Mouse (Mus musculus): ENCODE data around the gene Serf1. TPM values are rescaled to one million over a fixed set of nuclear protein-coding genes. Genes with fewer than 3 reads are reported as not detected.

The Serf1 gene
- polyA plus RNA-seq, 1 experiment, result 30.0 TPM

DNA sequence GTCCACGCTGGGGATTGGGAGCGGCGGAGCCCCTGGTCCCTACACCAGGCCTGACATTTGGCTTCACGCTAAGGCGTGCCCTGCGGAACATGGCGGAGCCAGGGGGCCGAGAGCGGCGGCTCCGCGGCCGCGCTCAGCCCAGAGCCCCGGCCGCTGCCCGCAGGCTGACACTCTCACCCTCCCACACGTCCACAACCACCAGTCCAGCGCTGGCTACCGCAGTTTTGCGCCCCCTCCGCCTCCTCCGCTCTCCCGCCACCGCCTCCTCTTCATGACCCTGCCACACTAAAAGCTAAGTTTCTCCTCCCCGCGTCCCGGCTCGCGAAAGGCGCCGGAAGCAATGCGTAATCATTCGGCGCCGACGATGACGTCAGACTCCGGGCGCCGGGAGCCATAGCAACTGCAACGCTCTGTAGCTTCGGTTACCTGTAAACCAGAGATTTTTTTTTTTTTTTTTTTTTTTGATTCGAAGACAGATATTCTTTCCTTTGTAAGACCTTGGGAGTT is 4.0 kb upstream of the Serf1 start, which contains the start of gene Bdp1:
TSS of gene Bdp1 (minus strand) at position 323 of the 507 bp plus-strand sequence.
- Histone ChIP-seq H3K36me3 (ENCODE audit: control insufficient read depth, insufficient read depth) (peaks cover 14% of the 10 kb centered on the region), H3ac (ENCODE audit: control insufficient read depth, insufficient read length, low read depth) (peak within 1 kb of the TSS; percentile 100), H3K27me3 (ENCODE audit: control insufficient read depth, insufficient read depth, insufficient read length) (no peaks in the 10 kb centered on the region), H3K79me2 (ENCODE audit: control insufficient read depth, insufficient read depth) (peaks cover 53% of the 10 kb centered on the region), H3K79me3 (ENCODE audit: low read depth) (peaks cover 46% of the 10 kb centered on the region), H3K4me3 (ENCODE audit: insufficient read depth, poor library complexity, severe bottlenecking) (peak within 1 kb of the TSS; percentile 92)
- no peak for TF ChIP-seq USF1 (IDR thresholded peaks at IDR 0.05; ENCODE audit: low read depth)
- TF ChIP-seq FOSL1 (IDR thresholded peaks at IDR 0.05; ENCODE audit: insufficient read depth, low read length, poor library complexity, severe bottlenecking), result no peak
- TF ChIP-seq MYOD1 (IDR thresholded peaks at IDR 0.05; ENCODE audit: control insufficient read depth, insufficient read length, low read depth), result no peak
- no peak for TF ChIP-seq CEBPB (IDR thresholded peaks at IDR 0.05; ENCODE audit: low read depth)

DNA sequence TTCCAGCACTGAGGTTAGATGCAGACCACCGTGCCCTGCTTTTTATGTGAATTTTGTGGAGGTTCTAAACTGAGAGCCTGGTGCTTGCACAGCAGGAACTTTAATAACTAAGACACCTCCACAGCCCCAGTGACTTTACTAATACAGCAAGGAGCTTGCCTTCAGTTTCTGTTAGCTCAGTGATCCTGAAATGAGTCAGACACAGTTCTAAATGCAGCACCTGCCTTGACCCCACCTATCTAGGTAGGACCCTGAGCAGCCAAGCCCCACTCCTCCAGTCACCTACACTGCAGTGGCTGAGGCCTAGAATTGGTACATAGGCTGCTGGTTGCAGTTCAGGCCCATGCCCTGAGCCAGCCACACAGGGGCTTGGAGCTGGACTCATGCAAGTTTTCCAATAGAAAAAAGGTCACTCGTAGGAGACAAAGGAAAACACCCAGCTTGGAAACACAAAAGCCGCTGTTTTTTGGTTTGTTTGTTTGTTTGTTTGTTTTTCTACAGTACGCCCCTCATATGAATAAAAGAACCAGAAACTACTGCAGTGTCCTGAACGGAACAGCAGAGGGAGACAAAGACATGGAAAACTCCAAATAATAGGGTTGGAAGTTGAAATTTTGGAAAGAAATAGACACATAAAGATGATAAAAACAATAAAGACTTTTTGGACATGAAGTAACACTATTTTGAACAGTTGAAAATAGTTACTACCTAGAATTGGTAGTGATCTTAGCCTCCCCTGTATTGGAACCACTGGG is 4.6 kb downstream of the Serf1 start:
- H3K36me3 ChIP-seq (ENCODE audit: control insufficient read depth, insufficient read depth), result no peaks in the 10 kb centered on the region
- H3K79me3 ChIP-seq (ENCODE audit: low read depth), result no peaks in the 10 kb centered on the region
- no peak overlapping the region for H3ac ChIP-seq (ENCODE audit: control insufficient read depth, insufficient read length, low read depth)
- H3K4me3 ChIP-seq (ENCODE audit: insufficient read depth, poor library complexity, severe bottlenecking), result no peak overlapping the region
- no peaks in the 10 kb centered on the region for H3K79me2 ChIP-seq (ENCODE audit: control insufficient read depth, insufficient read depth)
- no peak for TF ChIP-seq FOSL1 (IDR thresholded peaks at IDR 0.05; ENCODE audit: insufficient read depth, low read length, poor library complexity, severe bottlenecking)
- TF ChIP-seq USF1 (IDR thresholded peaks at IDR 0.05; ENCODE audit: low read depth), result no peak
- TF ChIP-seq MYOD1 (IDR thresholded peaks at IDR 0.05; ENCODE audit: control insufficient read depth, insufficient read length, low read depth), result no peak
- no peak for TF ChIP-seq CEBPB (IDR thresholded peaks at IDR 0.05; ENCODE audit: low read depth)
- no peak for TF ChIP-seq MYOG (IDR thresholded peaks at IDR 0.05; ENCODE audit: control insufficient read depth, extremely low read depth, insufficient read length)
- no peak for TF ChIP-seq MAX (IDR thresholded peaks at IDR 0.05)
- no peak for TF ChIP-seq CTCF (IDR thresholded peaks at IDR 0.05; ENCODE audit: control insufficient read depth, insufficient read depth, insufficient read length)
- H3K27me3 ChIP-seq (ENCODE audit: control insufficient read depth, insufficient read depth, insufficient read length), result no peaks in the 10 kb centered on the region

DNA sequence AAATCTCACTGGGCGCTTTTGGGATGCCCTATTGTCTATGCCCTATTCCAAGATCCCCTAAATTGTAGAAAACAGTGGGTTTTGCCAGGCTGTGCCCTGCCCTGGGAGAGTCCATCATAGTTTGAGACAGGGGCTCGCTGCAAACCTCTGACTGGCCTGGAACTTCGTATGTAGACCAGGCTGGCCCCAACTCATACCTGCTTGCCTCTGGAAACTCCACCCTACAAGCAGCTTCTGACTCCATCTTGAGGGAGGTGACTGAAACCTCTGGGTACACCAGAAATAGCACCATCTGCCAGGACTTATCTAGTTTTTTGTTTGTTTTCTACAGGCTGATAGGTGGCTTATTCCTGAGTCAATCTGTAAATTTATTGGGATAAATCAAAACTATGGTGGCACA is 16.2 kb downstream of the Serf1 start:
- Histone ChIP-seq H3K79me2 (ENCODE audit: control insufficient read depth, insufficient read depth) (peaks cover 22% of the 10 kb centered on the region), H3K4me3 (ENCODE audit: insufficient read depth, poor library complexity, severe bottlenecking) (peak overlapping the region; percentile 86), H3K79me3 (ENCODE audit: low read depth) (peaks cover 16% of the 10 kb centered on the region), H3K36me3 (ENCODE audit: control insufficient read depth, insufficient read depth) (peaks cover 25% of the 10 kb centered on the region), H3ac (ENCODE audit: control insufficient read depth, insufficient read length, low read depth) (no peak overlapping the region), H3K27me3 (ENCODE audit: control insufficient read depth, insufficient read depth, insufficient read length) (no peaks in the 10 kb centered on the region)
- TF ChIP-seq MYOD1 (IDR thresholded peaks at IDR 0.05; ENCODE audit: control insufficient read depth, insufficient read length, low read depth), result no peak
- no peak for TF ChIP-seq FOSL1 (IDR thresholded peaks at IDR 0.05; ENCODE audit: insufficient read depth, low read length, poor library complexity, severe bottlenecking)
- TF ChIP-seq CEBPB (IDR thresholded peaks at IDR 0.05; ENCODE audit: low read depth), result no peak
- no peak for TF ChIP-seq USF1 (IDR thresholded peaks at IDR 0.05; ENCODE audit: low read depth)
- no peak for TF ChIP-seq CTCF (IDR thresholded peaks at IDR 0.05; ENCODE audit: control insufficient read depth, insufficient read depth, insufficient read length)
- TF ChIP-seq MAX (IDR thresholded peaks at IDR 0.05), result no peak
- no peak for TF ChIP-seq MYOG (IDR thresholded peaks at IDR 0.05; ENCODE audit: control insufficient read depth, extremely low read depth, insufficient read length)

DNA sequence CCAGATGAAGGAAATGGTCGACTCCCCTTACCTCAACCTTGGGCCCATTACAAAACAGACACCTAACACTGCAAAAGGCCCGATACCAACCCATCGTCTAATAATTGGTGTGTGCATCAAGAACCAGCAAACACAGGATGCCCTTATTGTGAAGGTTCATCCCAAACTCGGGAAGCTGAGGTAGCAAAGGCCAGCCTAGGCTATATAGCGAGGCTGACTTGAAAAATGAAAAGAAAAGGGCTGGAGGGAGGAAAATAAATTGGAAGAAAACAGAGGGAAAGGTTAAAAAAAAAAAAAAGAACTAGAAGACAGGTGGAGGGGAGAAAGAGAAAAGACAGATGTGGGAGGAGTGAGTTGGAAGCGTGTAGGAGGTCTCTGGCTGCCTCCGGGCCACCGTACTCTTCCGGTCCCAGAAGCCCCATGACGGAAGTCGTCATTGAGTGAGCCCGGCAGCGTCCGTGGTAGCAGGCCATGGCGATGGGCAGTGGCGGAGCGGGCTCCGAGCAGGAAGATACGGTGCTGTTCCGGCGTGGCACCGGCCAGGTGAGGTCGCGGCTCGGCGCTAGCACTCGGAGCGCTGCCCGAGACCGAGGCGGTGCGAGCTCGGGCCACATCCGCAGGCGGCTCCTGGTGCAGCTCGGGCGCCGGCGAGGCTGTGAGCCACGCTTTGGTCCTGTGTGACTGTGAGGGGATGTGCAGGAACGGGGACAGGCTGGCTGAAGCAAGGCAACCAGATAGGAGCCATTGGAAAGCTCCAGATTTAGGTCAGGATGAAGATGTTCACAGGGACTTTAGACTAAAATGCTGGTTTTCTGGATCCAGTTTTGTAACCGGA is 16.8 kb downstream of the Serf1 start, which contains the start of gene Smn1:
TSS of gene Smn1 (plus strand) at position 430 of the 835 bp plus-strand sequence.
- H3K27me3 ChIP-seq (ENCODE audit: control insufficient read depth, insufficient read depth, insufficient read length), result no peaks in the 10 kb centered on the region
- H3K79me2 ChIP-seq (ENCODE audit: control insufficient read depth, insufficient read depth), result peaks cover 22% of the 10 kb centered on the region
- peak within 1 kb of the TSS; percentile 86 for H3K4me3 ChIP-seq (ENCODE audit: insufficient read depth, poor library complexity, severe bottlenecking)
- peaks cover 25% of the 10 kb centered on the region for H3K36me3 ChIP-seq (ENCODE audit: control insufficient read depth, insufficient read depth)
- peak within 1 kb of the TSS; percentile 86 for H3ac ChIP-seq (ENCODE audit: control insufficient read depth, insufficient read length, low read depth)
- H3K79me3 ChIP-seq (ENCODE audit: low read depth), result peaks cover 16% of the 10 kb centered on the region
- TF ChIP-seq MAX (IDR thresholded peaks at IDR 0.05) (peak; percentile 57), CTCF (IDR thresholded peaks at IDR 0.05; ENCODE audit: control insufficient read depth, insufficient read depth, insufficient read length) (no peak), MYOD1 (IDR thresholded peaks at IDR 0.05; ENCODE audit: control insufficient read depth, insufficient read length, low read depth) (no peak), USF1 (IDR thresholded peaks at IDR 0.05; ENCODE audit: low read depth) (no peak), CEBPB (IDR thresholded peaks at IDR 0.05; ENCODE audit: low read depth) (no peak), FOSL1 (IDR thresholded peaks at IDR 0.05; ENCODE audit: insufficient read depth, low read length, poor library complexity, severe bottlenecking) (no peak)

DNA sequence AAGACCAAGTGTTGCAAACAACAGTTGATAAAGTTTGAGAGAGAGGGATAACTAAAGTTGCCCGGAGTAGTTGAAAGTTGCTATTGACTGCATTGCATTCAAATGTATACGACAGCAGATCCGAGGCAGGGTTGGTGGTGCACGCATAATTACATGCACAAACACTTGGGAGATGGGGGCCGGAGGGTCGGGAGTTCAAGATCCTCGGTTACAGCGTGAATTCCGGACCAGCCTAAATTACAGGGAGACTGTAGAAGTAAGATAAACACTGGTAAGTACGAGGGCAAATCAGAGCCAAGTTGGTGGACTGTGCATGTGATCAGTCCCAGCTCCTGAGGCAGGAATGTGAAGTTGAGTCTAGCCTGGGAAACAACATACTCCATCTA is 17.4 kb downstream of the Serf1 start:
- peak overlapping the region; percentile 86 for H3K4me3 ChIP-seq (ENCODE audit: insufficient read depth, poor library complexity, severe bottlenecking)
- H3ac ChIP-seq (ENCODE audit: control insufficient read depth, insufficient read length, low read depth), result peak overlapping the region; percentile 86
- H3K36me3 ChIP-seq (ENCODE audit: control insufficient read depth, insufficient read depth), result peaks cover 25% of the 10 kb centered on the region
- no peak for TF ChIP-seq MAX (IDR thresholded peaks at IDR 0.05)
- no peak for TF ChIP-seq CTCF (IDR thresholded peaks at IDR 0.05; ENCODE audit: control insufficient read depth, insufficient read depth, insufficient read length)
- no peak for TF ChIP-seq USF1 (IDR thresholded peaks at IDR 0.05; ENCODE audit: low read depth)
- TF ChIP-seq MYOD1 (IDR thresholded peaks at IDR 0.05; ENCODE audit: control insufficient read depth, insufficient read length, low read depth), result no peak
- no peak for TF ChIP-seq MYOG (IDR thresholded peaks at IDR 0.05; ENCODE audit: control insufficient read depth, extremely low read depth, insufficient read length)
- TF ChIP-seq FOSL1 (IDR thresholded peaks at IDR 0.05; ENCODE audit: insufficient read depth, low read length, poor library complexity, severe bottlenecking), result no peak
- no peak for TF ChIP-seq CEBPB (IDR thresholded peaks at IDR 0.05; ENCODE audit: low read depth)
- peaks cover 22% of the 10 kb centered on the region for H3K79me2 ChIP-seq (ENCODE audit: control insufficient read depth, insufficient read depth)
- no peaks in the 10 kb centered on the region for H3K27me3 ChIP-seq (ENCODE audit: control insufficient read depth, insufficient read depth, insufficient read length)
- peaks cover 16% of the 10 kb centered on the region for H3K79me3 ChIP-seq (ENCODE audit: low read depth)
